Mouse (Mus musculus) gastrocnemius, adult 2 months (tissue): ENCODE data around the gene Prkar1b. TPM values are rescaled to one million over a fixed set of nuclear protein-coding genes. Genes with fewer than 3 reads are reported as not detected.
A peak's percentile ranks its signal among the peaks of the same experiment; 100 is the strongest.

Source experiments
- DNase-seq: peaks from one replicate; pipeline ENCODE4 v3.0.0; 2022
- H3K27ac ChIP-seq: fragments of 200-600 bp; 2 replicates; pipeline ENCODE4 v1.8.1; 2022; ENCODE audit warnings: mild to moderate bottlenecking
- H3K4me3 ChIP-seq: fragments of 200-600 bp; 2 replicates; pipeline ENCODE4 v1.8.1; 2022; ENCODE audit warnings: mild to moderate bottlenecking, moderate library complexity
- CTCF ChIP-seq: fragments of 200-600 bp; IDR thresholded peaks from 2 replicates; pipeline ENCODE4 v1.8.1; 2022; ENCODE audit warnings: antibody characterized with exemption, mild to moderate bottlenecking, moderate library complexity
- intact Hi-C: fragments of 180-260 bp; cut with DNase I; formaldehyde crosslinking; loops from one replicate; pipeline ENCODE4 v1.15.1; 2025
- total RNA-seq, 2 experiments: library from RNA; stranded (reverse); gene quantifications; 2 replicates each; pipeline ENCODE4 v1.2.3; 2021

The Prkar1b gene
- total RNA-seq, 2 experiments from 2014 or later = 0.59 to 1.4 TPM

DNA sequence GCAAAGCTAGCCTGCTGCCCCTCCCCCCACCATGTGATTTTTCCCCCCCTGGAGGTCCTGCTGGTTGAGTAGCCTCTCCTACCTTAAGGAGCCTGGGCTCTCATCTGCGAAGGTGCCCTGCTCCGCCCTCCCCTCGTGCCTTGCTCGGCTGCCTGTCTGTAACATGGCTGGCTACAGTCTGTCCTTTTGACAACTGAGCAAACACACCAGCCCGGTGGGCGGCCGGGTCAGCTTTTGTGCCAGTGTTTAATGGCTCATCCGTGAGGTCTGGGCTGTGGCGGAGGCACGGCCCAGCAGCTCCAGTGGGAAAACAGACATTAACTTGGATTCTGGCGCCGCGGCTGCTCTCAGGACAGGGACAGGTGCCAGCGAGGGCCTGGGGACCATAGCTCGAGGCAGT lies 122.2 kb downstream of the Prkar1b start:
- DNase-seq = no peak
- TF ChIP-seq CTCF = no peak

DNA sequence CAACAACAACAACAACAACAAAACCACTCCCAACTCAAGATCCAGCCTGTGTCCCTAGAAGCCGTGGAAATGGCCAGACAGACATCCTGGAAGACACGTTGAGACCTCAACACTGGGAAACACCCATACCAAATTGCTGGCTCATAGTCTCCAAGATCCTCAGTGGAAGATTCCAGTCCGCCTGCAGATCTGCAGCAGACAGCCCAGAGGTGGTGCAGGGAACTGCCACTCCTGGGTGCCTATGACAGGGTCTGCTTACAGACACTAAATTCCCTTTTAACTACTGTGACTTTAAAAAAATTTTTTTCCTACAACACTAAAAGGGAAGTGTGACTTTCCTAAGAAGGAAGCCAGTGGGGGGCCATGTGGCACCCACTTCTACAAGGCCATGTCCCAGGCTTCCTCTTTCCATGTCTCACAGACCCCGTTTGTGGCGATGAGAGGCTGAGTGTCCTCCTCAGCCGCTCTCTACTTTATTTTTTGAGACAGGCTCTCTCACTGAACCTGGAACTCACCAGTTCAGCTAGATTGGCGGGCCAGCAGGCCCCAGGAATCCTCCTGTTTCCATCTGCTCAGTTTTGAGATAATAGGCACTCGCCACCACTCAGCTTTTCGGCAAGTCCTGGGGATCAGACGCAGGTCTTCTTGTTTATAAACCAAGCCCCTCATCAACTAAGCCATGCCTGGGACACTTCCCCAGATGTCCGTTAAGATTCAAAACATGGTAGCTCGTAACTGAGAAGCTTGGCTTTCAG lies 125.3 kb downstream of the Prkar1b start:
- Histone ChIP-seq H3K27ac (no peak overlapping the region), H3K4me3 (no peak overlapping the region)
- no peak for TF ChIP-seq CTCF
- intact Hi-C loops = no loop called here
- DNase-seq = no peak

More for the DNA sequence above, 122.2 kb downstream of the Prkar1b start:
- H3K4me3 ChIP-seq = no peak overlapping the region
- H3K27ac ChIP-seq = no peak overlapping the region
- intact Hi-C loops = no loop called here

DNA sequence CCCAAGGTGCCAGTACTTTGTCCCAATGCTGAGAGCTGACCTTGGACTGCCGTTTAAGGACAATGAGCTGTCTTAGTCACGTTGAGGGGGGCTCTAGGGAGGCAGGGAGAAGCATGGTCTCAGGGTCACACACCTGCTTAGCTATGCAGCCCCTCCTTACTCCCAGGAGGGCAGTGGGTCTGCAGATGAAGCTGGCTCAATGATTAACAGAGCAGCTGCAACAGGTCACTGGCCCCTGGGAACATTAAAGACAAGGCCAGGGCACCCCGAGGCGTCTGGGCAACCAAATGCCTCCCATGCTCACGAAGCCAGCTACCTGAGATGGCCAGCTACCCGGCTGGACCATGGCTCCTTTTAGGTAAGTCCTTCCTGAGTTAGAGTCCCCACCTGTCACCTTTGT lies 129.2 kb downstream of the Prkar1b start:
- intact Hi-C loops = no loop called here
- Histone ChIP-seq H3K4me3 (no peak overlapping the region), H3K27ac (no peak overlapping the region)
- DNase-seq = no peak
- no peak for TF ChIP-seq CTCF

DNA sequence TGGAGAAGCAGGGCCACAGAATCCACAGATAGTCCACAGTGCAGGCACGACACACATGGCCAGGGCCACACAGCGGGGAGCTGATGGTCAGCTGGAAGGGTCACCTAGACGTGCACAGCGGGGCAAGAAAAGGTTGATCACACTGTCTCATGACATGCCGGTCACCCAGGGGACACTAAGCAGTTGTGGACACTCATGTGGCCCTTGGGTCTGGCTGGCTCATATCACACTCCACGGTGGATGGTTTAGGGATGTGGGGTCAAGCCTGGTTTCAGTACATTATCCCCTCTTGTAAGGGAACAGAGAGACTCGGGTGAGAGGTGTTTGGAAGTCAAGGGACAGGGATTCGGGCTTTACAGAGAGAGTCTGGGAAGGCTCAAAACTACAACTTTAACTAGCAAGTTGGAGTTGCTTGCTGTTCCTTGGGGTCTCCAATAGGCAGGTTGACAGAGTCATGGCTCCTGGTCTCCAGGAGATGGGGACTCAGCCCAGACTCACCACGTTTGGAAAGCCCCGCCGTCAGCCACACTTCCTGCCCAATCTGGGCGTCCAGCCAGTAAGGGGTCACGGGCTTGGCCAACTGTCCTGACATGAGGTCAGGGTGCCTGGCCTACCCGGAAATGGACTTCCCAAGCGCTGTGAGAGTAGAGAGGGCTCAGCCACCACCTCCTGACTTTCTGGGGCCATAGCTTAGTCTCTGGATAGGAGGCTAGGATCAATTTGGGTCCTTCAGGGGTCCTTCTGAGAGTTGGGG lies 132.3 kb downstream of the Prkar1b start:
- intact Hi-C loops = loop anchor here (10.0 kb wide), 1 partner anchor 157 kb away; no protein-coding TSS in a partner anchor
- Histone ChIP-seq H3K4me3 (no peak overlapping the region), H3K27ac (peak overlapping the region; percentile 31; the same call in 1 of the 2 replicates)
- peak; percentile 79 for DNase-seq
- no peak for TF ChIP-seq CTCF

DNA sequence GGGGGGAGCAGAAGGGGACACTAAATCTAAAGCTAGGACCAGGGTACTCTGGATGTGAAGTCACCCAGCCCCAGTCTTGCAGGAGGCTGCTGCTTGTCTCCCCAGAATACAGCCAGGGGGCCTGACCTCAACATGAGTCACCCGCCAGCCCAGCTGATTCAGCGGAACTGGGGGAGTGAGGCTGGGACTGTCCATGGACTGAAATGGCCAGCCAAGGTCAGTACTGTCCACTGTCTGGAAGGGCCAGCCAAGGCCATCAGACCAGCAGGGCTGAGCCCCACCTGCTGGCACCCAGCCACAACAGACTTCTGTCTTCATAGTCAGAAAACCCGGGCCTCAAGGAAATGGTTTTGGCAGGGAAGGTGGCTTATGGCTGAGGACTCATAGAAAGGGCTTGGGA lies 134.7 kb downstream of the Prkar1b start:
- H3K4me3 ChIP-seq = no peak overlapping the region
- no peak overlapping the region for H3K27ac ChIP-seq
- intact Hi-C loops = loop anchor here (10.0 kb wide), 1 partner anchor 160 kb away; no protein-coding TSS in a partner anchor
- DNase-seq = peak; percentile 74
- no peak for TF ChIP-seq CTCF

DNA sequence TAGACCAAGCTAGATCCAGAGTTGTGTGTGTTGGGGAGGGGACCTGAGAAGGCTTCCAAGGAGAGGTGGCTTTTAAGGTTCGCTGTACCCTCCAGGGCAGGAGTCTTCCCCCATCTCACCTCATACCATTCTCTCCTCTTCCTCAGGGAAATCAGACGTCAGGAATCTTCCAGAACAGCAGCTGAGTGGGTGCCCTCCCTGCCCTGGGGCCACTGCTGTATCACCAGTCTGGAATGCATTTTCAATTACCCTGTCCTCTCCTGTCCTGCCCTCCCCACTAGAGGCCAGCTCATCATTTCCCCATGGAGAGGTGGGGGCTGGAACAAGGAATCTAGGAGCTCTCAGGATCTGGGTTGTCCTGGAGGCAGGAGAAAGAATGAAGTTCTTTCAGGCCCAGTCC lies 139.2 kb downstream of the Prkar1b start:
- DNase-seq = no peak
- H3K27ac ChIP-seq = no peak overlapping the region
- intact Hi-C loops = loop anchor here (10.0 kb wide), 1 partner anchor 164 kb away; no protein-coding TSS in a partner anchor
- TF ChIP-seq CTCF = no peak
- no peak overlapping the region for H3K4me3 ChIP-seq

DNA sequence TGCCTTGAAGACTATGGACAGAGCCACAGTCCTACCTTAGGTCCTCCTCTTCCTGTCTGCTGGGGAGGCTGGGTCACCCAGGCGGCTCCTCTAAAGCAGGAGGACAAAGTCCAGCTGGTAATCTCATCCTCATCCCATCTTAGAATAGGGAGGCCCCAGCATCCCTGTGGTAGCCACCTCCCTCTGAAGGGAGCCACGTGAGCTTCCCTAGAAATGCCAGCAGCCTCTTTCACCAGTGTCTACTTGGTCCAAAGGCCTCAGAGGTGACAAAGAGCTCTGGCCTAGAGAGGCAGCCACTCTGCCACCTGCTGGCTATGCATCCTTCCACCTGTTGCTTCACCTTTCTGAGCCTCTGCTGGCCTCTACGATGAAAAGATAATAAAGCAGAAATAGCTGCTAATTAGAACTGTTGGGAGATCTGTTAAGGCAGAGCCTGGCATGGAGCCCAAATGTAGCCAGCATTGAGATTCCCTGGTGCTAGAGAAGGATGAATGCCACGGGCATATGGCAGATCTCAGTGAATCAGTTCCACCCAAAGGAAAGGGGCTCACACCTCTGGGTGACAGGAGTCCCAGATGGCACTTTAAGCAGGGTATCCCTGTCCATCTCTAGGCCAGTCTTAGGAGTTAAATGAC lies 142.5 kb downstream of the Prkar1b start:
- intact Hi-C loops = loop anchor here (5.0 kb wide), 1 partner anchor 55 kb away; no protein-coding TSS in a partner anchor
- Histone ChIP-seq H3K4me3 (no peak overlapping the region), H3K27ac (no peak overlapping the region)
- DNase-seq = peak; percentile 46
- TF ChIP-seq CTCF = peak; percentile 66

DNA sequence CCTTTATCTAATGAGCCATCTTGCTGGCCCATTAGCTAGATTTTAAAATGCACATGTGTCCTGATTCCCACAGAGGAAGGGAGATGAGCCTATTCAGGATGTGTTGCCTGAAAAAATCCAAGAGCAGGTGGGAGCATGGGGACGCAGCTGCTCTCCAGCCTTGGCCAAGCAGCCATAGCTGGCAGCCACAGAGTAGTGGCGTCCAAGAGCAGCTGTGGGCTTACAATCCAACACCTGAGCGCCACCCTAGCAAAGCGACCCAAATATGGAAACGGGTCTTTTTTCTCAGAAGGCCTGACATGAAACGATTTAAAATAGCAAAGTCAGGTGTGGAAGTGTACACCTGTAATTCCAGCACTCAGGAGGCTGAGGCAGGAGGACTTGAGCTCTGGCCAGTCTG lies 145.2 kb downstream of the Prkar1b start:
- intact Hi-C loops = no loop called here
- no peak overlapping the region for H3K27ac ChIP-seq
- DNase-seq = no peak
- TF ChIP-seq CTCF = no peak
- no peak overlapping the region for H3K4me3 ChIP-seq

DNA sequence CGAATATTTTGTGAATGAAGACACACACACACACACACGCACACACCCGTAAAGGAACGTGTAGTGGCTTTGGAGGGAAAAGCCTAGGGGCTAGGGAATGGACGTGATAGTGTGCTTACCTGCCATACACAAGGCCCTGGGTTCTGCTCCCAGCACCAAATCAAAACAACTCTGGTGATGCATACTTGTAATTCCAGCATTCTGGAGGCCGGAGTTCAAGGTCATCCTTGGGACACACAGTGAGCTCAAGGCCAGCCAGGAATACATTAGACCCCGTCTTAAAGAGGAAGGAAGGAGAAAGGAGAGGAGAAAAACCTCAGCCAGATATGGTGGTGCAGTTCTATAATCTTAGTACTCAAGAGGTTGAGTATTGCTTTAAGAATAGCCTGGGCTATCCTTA lies 150.1 kb downstream of the Prkar1b start:
- Histone ChIP-seq H3K27ac (no peak overlapping the region), H3K4me3 (no peak overlapping the region)
- intact Hi-C loops = loop anchor here (5.0 kb wide), 1 partner anchor 83 kb away; no protein-coding TSS in a partner anchor
- no peak for TF ChIP-seq CTCF
- DNase-seq = no peak

DNA sequence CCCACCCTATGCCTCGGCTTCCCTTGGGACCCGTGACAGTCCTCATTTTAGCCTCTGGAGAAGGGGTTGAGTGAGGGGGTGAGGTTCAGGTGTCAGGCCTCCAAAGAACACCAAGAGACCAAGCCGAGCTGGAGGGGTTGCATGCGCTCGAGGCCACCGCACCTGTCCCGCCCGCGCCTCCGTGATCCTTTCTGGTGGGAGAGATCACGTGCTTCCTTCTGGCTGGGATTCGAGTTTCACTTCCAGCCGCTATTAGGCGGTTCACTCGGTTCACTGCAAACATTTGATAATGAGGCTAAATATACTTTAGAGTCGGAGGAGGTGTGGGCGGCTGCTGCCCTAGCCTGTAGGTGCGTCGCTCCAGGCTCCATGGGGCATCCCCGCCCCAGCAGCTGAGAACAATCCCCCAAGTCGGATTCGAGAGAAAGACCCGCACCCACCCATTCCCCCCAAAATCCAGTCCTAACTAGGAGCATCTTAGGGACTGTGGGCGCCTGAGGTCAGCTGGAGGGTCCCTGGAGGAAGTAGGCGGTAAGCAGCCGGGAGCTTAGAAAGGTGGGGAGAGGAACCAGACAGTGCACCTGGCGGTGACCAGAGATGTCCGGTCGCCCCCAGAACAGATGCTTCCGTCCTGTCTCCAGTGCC lies 151.7 kb downstream of the Prkar1b start:
- peak overlapping the region; percentile 99 for H3K27ac ChIP-seq
- peak; percentile 75 for DNase-seq
- no peak for TF ChIP-seq CTCF
- peak overlapping the region; percentile 69 for H3K4me3 ChIP-seq
- intact Hi-C loops = loop anchor here (2.0 to 5.0 kb wide), 2 partner anchors 84 to 141 kb away; no protein-coding TSS in a partner anchor

DNA sequence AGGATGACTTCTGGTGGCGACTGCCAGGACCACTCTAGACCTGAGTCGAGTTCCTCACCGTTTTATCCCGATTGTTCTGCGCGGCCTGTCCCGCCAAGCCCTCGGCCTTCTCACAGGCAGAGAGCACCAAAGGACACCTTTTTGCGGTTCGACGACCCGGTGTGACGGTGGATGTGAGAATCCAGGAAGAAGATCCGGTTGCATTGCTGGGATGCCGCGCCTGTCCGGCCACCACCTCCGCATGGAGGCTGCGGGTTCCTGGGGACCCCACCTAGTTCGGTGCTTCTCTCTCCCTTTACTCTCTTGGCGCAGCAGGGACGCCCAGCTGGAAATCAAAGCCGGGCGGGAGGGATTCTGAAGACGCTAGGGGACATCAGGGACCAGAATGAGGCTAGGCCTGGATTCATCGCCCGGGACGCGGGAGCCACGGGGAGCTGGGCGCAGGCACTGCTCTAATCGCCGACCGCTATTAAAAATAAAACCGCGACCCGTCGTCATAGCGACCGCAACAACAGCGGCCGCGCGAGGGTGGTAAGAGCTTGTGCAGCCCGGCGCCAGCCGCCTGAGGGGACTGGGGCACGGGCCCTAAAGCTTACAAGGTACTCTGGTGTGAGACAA lies 152.5 kb downstream of the Prkar1b start, which contains the start of gene Pdgfa:
TSS of gene Pdgfa (minus strand) at position 200 of the 618 bp plus-strand sequence.
- TF ChIP-seq CTCF = no peak
- intact Hi-C loops = loop anchor here (2.0 to 5.0 kb wide), 2 partner anchors 85 to 140 kb away; no protein-coding TSS in a partner anchor
- DNase-seq = peak; percentile 87
- peak within 1 kb of the TSS; percentile 95 for H3K4me3 ChIP-seq
- H3K27ac ChIP-seq = peak within 1 kb of the TSS; percentile 99
